Mouse (Mus musculus): Measurements from ENCODE around the gene Casp7.
"Not testable (repeated sequence)": the region's sequence is repeated elsewhere in the genome, so short reads cannot be mapped to it uniquely, and the experiment has no call there.

Casp7 gene

DNA sequence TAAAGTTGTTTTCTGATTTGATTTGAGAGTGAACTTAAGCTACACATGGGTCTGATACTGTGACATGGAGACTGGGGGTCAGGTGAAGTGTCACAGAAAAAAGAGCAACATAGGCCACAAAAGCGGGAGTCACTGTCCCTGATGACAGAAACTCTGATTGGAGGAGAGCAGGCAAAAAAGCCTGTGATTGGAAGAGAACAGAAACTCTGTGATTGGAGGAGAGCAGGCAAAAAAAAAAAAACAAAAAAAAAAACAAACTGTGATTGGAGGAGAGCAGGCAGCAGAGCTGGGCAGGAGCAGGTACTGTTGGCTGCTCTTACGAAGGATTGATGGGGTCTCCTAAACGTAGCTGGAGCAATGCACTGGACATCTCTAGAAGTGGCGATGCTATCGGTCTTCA lies 11.4 kb upstream of the Casp7 start:
- DNase-seq (ENCODE audit: low read depth), result no peak

- no peak for DNase-seq (ENCODE audit: low read depth)
These were observed 10.8 kb upstream of the Casp7 start for GRCm38 (mm10) chr19:56386095-56386494.

DNA sequence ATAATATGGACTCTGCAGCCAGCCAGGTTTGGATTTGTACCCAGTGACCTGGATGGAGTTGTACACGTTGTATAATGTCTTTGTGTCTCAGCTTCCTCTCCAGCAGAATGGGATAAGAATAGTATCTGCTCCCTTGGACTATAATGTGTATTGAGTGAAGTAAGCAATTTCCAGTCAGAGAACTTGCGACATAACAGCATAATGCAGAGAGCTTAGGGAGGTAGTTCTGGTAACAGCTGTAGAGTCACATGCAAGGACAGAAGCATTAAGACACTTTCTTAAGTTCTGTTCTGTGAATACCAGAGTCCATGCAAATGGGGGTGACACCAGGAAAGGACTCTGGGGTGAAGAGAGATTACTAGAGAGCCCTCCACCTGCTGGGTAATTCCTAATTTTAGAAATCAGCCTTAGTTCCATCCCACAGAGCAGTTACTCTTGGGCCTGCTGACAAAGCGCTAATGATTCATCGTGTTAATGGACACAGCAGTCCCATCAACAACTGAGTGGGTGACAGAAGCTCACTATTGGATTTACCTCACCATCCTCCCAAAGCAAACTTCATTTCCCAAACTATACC lies 9.1 kb upstream of the Casp7 start:
- DNase-seq (ENCODE audit: low read depth), result no peak

- no peak for DNase-seq (ENCODE audit: low read depth)
These were observed 7.8 kb upstream of the Casp7 start for GRCm38 (mm10) chr19:56389176-56389575.

- DNase-seq (ENCODE audit: low read depth), result no peak
These were observed 7.0 kb upstream of the Casp7 start, which contains the start of gene Nrap for GRCm38 (mm10) chr19:56389879-56390278. Nrap (minus strand) TSS chr19:56390037.

GRCm38 (mm10) chr19:56391307-56392046 lies 5.5 kb upstream of the Casp7 start:
- DNase-seq (ENCODE audit: low read depth), result peak; percentile 88

- no peak for DNase-seq (ENCODE audit: low read depth)
These were observed 3.5 kb upstream of the Casp7 start for GRCm38 (mm10) chr19:56393311-56393866.

DNA sequence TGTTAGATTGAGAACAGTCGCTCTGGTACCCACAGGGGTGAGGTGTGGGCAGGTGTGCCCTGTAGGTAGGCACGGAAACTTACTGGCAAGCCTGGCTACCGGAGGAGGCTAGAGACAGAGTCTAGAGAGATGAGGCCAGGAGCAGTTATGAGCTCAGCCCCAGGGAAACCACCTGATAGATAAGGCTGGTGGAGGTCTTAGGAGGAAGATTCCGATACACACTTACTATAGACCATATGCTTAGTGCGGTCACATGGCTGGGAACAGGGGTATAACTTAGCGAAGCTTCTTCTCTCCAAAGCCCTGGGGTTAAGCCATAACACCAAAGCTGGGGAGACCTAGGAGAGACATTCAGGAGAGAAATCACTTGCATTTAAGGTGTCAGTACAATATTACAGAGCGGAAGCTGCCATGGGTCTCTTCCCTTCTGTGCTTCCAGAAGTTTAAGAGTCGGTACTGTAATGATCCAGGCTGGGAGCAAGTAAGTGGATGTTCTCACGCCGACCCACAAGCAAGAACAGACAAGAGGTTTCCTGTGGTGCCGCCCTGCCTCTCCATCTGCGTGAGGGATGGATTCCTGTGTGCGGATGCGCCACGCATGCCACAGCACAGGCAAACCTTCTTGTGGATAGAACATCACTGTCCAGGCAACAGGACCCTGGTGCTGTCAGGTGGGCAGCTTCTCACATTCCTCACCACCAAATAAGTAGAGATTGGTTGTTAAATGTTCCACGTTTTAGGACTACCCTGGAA lies 1.6 kb upstream of the Casp7 start:
- DNase-seq (ENCODE audit: low read depth), result no peak

GRCm38 (mm10) chr19:56396227-56396626 lies 702 bp upstream of the Casp7 start:
- no peak for DNase-seq (ENCODE audit: low read depth)

DNA sequence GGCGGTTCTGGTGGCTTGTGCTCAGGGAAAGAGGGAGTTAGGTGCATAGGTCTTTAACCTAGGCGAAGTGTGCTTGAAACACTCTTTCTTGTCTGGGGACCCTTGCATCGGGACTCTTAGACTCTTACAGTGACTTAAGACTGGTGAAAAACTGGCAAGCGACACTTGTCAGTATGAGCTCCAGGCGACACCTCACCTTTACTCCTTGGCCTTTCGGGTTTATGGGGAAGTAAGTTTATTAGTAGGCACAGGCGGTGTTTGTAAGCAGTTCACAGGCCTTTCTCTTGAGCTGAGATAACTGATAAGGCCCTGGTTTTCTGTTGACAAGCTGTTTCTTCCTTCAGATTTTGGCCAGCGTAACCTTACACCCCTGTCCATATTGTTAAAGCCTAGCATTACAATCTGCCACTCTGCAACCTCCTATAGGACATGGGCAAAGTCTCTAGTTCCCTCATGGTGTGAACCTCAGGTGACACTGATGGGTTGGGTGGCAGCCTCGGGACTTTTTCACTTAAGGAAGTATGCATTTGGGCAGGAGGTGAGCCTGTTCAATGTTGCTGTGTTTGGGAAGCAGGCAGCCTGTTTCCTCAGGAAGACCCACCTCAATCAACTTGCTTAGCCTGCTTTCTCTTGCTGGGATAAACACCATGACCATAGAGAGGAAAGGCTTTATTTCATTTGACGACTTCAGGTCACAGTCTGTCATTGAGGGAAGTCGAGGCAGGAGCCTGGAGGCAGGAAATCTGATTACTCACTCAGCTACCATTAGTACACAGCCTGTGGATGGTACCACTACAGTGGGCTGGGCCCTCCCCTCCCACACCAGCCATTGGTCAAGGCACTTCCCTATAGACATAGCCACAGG lies 966 bp downstream of the Casp7 start:
- no peak for DNase-seq (ENCODE audit: low read depth)

DNA sequence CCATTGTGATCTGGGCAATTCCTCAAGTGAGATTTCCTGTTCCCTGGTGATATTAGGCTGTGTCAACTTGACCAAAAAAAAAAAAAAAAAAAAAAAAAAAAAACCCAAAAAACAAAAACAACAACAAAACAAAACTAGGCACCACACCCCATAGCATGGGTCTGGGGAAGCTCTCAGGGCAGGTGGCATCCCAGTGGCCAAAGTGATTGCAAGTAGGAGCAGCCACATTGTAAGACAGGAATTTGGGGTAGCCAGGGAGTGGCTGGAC lies 1.5 kb downstream of the Casp7 start:
- DNase-seq (ENCODE audit: low read depth), result no peak

- peak; percentile 65 for DNase-seq (ENCODE audit: low read depth)
These were observed 3.3 kb downstream of the Casp7 start for GRCm38 (mm10) chr19:56400200-56400599.

GRCm38 (mm10) chr19:56401864-56402263 lies 4.9 kb downstream of the Casp7 start:
- DNase-seq (ENCODE audit: low read depth), result no peak

DNA sequence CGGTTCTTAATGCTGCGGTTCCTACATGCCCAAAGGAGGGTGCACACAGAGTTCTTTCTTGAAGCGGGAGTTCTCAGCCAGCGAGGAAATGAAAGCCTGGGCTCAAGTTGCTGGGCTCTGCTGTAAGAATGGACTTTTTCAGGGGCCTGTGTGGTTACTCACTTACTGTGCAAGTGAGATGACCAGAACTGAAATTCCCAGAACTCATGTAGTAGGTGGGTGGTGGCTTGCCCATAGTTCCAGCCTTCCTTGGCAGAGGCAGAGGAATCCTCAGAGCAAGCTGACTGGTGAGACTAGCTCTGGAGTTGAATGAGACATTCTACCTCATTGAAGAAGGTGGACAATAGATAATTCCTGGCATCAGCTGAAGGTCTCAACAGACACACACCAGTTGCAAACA lies 8.9 kb downstream of the Casp7 start:
- DNase-seq (ENCODE audit: low read depth), result no peak

GRCm38 (mm10) chr19:56406581-56406980 lies 9.7 kb downstream of the Casp7 start:
- no peak for DNase-seq (ENCODE audit: low read depth)

DNA sequence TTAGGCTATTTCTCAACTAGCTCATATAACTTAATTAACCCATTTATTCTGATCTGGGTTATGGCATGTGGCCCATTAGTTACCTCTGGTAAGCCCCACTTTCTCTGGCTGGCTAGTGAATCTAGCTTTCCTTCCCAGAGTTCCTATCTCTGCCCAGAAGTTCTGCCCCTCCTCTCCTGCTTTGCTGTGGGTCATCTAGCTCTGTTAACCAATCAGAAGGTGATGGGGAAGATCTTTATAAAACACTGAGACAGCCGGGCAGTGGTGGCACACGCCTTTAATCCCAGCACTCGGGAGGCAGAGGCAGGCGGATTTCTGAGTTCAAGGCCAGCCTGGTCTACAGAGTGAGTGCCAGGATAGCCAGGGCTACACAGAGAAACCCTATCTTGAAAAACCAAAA lies 13.0 kb downstream of the Casp7 start:
- not testable (repeated sequence) for DNase-seq (ENCODE audit: low read depth)

DNA sequence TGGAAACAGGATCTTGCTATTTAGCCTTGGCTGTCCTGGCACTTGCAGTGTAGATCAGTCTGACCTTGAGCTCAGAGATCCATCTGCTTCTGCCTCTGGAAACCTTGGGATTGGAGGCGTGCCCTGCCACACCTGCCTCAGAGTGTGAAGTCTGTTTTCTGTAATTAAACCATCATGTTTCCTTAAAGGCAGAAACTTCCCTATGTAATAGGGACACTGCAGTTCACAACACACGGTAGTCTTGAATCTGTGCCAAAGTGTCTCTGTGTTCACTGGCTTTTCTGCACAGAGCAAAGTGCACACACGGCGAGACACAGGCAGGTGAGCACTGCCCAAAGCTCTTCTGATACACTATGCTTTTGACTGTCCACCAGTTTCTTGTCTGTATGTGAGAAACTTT lies 21.5 kb downstream of the Casp7 start:
- DNase-seq (ENCODE audit: low read depth), result no peak

GRCm38 (mm10) chr19:56419452-56419851 lies 22.5 kb downstream of the Casp7 start:
- no peak for DNase-seq (ENCODE audit: low read depth)

GRCm38 (mm10) chr19:56420345-56420744 lies 23.4 kb downstream of the Casp7 start:
- DNase-seq (ENCODE audit: low read depth), result no peak

- DNase-seq (ENCODE audit: low read depth), result peak; percentile 54
These were observed 25.8 kb downstream of the Casp7 start for GRCm38 (mm10) chr19:56422476-56423338.

DNA sequence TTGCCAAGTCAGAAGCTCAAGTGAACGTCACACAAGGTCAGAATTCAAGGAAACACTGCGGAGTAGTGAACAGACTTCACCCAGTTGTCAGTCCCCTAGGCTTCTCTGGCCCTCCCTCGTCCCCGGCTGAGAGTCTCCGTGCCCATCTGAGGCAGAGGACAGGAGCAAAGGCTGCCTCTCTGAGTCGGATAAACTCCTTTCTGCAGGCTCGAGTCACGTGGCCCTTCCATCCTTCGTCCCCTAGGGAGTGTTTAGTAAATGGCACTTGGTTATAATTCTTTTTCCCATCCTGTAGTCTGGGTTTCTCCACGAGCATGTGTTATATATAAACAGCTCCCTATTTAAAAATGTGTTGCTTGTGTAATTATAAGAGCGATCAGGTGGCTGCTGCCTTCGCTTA lies 26.4 kb downstream of the Casp7 start:
- DNase-seq (ENCODE audit: low read depth), result no peak

Measured in c-Kit-positive CD71-positive TER-119-negative erythroid progenitor cells, embryonic 14.5 days (primary cell).